Comparison of ENCODE assay signal across 14 mouse cellular contexts in genomic region chr3:55291964-55292363, GRCm38 (mm10).
"Had no signal": no experiment of that assay in that cellular context is flagged by ENCODE, and none has a peak within 500 bp of the region (broad histone marks: within the 10 kb centered on the region; RNA-seq: fewer than 3 reads in every experiment).

No protein-coding gene starts in this region.

- H3K4me3 ChIP-seq: left cerebral cortex, adult 2 months; limb, embryonic 10.5 days; liver, embryonic 15.5 days; megakaryocyte, embryonic 14.5 days; midbrain, embryonic 12.5 days; stomach, embryonic 15.5 days had no signal

- ATAC-seq: intestine, embryonic 16.5 days; midbrain, embryonic 16.5 days had no signal

- H3K9ac ChIP-seq: liver, embryonic 15.5 days; midbrain, embryonic 12.5 days; stomach, embryonic 15.5 days had no signal

- H3K27ac ChIP-seq: limb, embryonic 10.5 days; liver, embryonic 15.5 days; macrophage; midbrain, embryonic 12.5 days; stomach, embryonic 15.5 days had no signal

- H3K4me2 ChIP-seq: liver, embryonic 11.5 days; liver, embryonic 15.5 days; midbrain, embryonic 12.5 days; stomach, embryonic 15.5 days had no signal

- H3K4me1 ChIP-seq: limb, embryonic 10.5 days; liver, embryonic 15.5 days; megakaryocyte, embryonic 14.5 days; stomach, embryonic 15.5 days had no signal

- H3K9me3 ChIP-seq: limb, embryonic 10.5 days; liver, embryonic 15.5 days; midbrain, embryonic 12.5 days; stomach, embryonic 15.5 days had no signal

- H3K27me3 ChIP-seq: liver, embryonic 15.5 days; megakaryocyte, embryonic 14.5 days; midbrain, embryonic 12.5 days; stomach, embryonic 15.5 days had no signal

- H3K36me3 ChIP-seq: limb, embryonic 10.5 days; liver, embryonic 15.5 days; midbrain, embryonic 12.5 days; stomach, embryonic 15.5 days had no signal

- DNase-seq: lung, adult 2 months; lung, postnatal 10 days; right cerebral cortex, postnatal 14 days; thymus, postnatal 4 days had no signal
